Mouse (Mus musculus): Measurements from ENCODE around the gene Ipo11.
"Not testable (repeated sequence)": the region's sequence is repeated elsewhere in the genome, so short reads cannot be mapped to it uniquely, and the experiment has no call there.

The Ipo11 gene

GRCm38 (mm10) chr13:106936256-106937137 lies at the start of gene Ipo11:
TSS of gene Ipo11 (minus strand) at chr13:106936958.
- peak; percentile 90 for DNase-seq (ENCODE audit: low read depth, low spot score)

GRCm38 (mm10) chr13:106961496-106961895 lies 24.7 kb upstream of the Ipo11 start:
- no peak for DNase-seq (ENCODE audit: low read depth, low spot score)

DNA sequence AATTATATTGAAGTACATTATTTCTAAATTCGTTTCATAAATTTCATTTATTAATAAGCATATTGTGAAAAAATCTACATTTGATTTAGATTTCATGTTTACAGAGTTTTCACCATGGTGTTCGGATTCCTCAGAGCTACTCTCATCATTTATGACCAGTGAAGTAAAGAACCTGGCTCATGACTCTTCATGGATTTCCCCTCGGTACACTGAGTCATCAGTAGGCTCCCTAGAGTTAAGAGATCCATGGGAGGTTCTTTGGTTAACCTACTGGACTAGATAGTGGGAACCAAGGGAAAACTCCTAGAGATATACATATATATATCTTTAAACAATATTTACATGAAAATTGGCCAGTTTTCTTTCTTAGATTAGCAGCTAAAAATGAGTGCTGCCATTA lies 23.8 kb upstream of the Ipo11 start:
- no peak for DNase-seq (ENCODE audit: low read depth, low spot score)

GRCm38 (mm10) chr13:106958286-106958685 lies 21.5 kb upstream of the Ipo11 start:
- DNase-seq (ENCODE audit: low read depth, low spot score) = no peak

DNA sequence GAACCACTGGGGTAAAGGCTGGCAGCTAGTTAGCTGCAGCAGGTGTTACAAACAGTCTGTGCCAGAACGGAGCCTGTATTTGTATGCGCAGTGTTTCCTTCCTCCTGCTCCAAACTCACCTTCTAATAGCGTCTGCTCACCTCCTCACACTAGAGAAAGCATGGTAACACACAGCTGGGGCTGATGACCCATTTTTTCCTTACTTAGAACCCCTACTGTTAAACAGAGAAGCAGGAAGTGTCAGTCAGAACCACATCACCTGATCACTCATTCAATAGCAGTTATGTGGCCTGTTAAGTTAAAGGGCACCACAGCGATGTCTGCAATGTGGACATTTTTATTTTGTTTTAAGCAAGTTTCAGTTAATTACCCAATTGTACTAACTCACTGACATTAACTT lies 20.8 kb upstream of the Ipo11 start:
- no peak for DNase-seq (ENCODE audit: low read depth, low spot score)

DNA sequence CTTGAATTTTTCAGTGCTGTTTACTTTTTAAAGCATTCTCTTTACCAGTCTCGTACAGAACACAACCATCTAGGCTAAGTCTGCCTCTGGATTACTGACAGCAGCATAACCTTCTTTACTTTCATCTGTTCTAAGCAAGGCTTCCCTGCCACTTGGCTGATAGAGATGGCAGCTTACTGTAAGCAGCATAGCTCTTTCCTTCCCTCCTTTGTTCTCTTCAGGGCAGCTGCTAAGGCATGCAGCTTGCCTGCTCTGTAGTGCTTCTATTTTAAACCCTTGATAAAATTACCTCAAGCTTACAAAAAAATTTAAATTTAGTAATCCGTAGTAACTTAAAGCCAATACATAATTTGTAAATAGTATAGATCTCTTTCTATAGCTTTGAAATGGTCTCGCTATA lies 18.1 kb upstream of the Ipo11 start:
- DNase-seq (ENCODE audit: low read depth, low spot score) = no peak

DNA sequence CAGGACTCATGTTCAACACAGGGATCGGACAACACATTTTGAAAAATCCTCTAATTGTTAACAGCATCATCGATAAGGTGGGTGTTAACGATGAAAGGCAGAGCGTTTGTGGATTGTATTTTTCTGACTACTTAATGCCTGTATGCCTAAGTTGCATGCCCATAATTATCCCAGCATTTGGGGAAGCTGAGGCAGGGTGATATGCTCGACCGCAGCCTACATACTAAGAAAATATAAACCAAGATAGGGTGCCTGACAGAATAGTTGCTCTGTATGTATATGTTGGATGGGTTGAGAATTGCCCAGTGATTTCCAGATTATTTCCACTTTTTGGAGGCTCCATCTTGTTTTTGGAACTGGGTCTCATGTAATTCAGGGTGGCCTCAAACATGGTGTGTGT lies 10.8 kb upstream of the Ipo11 start:
- no peak for DNase-seq (ENCODE audit: low read depth, low spot score)

- DNase-seq (ENCODE audit: low read depth, low spot score) = peak; percentile 83
Measured at GRCm38 (mm10) chr13:106946594-106947540, 10.1 kb upstream of the Ipo11 start, which contains the start of gene Dimt1. TSS of gene Dimt1 (plus strand) at chr13:106947127.

GRCm38 (mm10) chr13:106945518-106945917 lies 8.8 kb upstream of the Ipo11 start:
- DNase-seq (ENCODE audit: low read depth, low spot score) = no peak

GRCm38 (mm10) chr13:106942721-106943120 lies 6.0 kb upstream of the Ipo11 start:
- no peak for DNase-seq (ENCODE audit: low read depth, low spot score)

DNA sequence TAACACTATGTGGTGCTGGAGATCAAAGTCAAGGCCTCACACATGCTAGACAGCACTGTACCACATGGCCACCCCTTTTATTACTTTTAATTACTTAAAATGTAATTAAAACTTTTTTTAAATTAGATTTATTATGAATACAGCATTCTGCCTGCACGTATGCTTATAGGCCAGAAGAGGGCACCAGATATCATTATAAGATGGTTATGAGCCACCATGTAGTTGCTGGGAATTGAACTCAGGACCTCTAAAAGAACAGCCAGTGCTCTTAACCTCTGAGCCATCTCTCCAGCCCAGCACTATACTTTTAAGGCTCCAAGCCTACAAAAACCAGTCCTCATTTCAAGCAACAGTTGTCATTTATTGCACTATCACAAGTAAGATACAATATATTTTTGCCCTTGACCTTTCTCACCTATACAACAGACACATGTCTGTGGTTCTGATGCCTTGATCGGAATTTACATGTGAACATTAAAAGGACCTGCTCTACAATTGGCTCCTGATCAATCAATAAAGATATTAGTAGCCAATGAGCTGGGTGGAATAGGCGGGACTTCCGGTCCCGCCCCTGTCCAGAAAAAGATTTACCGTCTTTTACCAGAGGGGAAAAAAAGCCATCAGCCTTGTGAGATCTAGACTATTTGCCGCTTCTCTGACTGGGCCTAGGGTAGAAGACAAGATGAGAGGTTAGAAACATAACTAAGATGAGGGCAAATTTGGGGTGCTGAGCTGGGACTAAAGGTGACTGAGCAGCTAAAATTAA lies 4.6 kb upstream of the Ipo11 start:
- no peak for DNase-seq (ENCODE audit: low read depth, low spot score)

GRCm38 (mm10) chr13:106937138-106937472 lies 347 bp upstream of the Ipo11 start:
- no peak for DNase-seq (ENCODE audit: low read depth, low spot score)

GRCm38 (mm10) chr13:106935871-106936255 lies 895 bp downstream of the Ipo11 start:
- no peak for DNase-seq (ENCODE audit: low read depth, low spot score)

- no peak for DNase-seq (ENCODE audit: low read depth, low spot score)
Measured at GRCm38 (mm10) chr13:106929201-106929600, 7.6 kb downstream of the Ipo11 start.

GRCm38 (mm10) chr13:106928296-106928695 lies 8.5 kb downstream of the Ipo11 start:
- DNase-seq (ENCODE audit: low read depth, low spot score) = no peak

DNA sequence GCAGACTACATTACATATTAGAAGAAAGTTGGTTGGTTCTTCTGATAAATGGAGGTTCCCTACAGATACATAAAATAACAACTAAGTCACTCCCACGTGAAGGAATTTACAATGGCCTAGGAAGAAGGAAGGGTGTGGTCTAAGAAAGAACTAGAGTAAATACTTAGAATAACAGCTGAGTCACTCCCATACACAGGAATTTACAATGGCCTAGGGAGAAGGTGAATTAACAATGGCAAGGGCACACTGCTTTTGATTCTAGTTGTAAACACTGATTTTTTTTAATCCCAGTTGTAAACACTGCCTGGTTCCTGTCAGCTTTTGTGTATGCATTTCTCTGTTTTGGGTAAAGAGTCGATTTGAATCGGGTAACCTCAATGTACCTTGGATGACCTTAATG lies 10.8 kb downstream of the Ipo11 start:
- DNase-seq (ENCODE audit: low read depth, low spot score) = not testable (repeated sequence)

DNA sequence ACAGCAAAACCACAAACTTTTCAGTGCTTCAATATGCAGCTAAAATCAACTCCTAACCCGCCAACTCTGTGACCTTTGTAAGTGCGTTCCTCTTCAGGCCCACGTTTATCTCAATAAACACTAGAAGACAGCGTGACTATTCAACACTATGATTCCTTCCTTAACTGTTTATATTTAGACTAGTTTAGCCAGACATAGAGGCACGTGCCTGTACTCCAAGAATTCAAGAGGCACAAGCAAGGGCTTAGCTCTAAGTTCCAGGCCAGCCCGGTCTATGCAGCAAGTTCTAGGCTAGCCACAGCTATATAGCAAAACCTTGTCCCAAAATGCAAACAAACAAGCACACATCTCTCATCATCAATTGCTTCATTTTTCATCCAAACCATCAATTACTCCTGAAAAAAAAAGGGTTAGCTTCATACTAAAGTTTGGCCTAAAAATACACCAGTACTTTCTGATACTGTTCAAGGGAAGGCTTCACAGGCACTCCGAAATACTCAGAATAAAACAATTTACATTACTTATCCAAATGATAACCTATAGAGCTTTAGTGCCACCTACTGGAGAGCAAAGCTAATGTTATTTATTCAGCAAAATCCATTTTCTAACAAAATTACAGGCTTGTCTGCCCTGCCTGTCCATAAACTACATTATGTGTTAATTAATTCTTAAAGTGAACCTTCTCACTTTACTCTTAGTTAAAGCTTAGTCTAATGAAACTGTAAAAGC lies 18.3 kb downstream of the Ipo11 start:
- peak; percentile 40 for DNase-seq (ENCODE audit: low read depth, low spot score)

DNA sequence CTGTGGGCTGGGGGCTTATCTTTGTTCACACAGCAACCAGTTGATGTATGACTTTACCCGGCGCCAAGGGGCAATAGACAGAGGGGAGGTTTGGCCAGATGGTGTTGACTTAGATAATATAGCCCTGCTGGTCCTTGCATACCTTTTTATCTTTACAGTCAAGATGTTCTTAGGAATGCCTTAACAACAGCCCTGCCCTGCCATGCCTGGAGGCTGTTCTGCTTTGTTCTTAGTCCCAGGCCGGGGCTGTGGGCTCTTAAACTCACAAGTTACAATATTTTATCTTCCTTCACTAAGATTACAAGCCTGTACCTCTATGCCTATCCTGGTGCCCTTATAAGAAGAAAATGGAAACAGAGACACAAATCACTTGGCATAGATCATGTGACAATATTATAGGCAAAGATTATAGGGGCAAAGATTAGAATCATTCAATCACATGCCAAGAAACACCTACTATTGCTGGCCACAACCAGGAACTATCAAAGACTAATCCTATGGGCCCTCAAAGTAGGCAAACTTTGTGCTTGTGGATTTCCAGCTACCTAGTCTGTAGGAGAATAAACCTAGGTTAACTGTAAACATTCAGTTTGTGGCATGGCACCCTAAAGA lies 23.5 kb downstream of the Ipo11 start:
- no peak for DNase-seq (ENCODE audit: low read depth, low spot score)

GRCm38 (mm10) chr13:106910096-106910495 lies 26.7 kb downstream of the Ipo11 start:
- no peak for DNase-seq (ENCODE audit: low read depth, low spot score)

DNA sequence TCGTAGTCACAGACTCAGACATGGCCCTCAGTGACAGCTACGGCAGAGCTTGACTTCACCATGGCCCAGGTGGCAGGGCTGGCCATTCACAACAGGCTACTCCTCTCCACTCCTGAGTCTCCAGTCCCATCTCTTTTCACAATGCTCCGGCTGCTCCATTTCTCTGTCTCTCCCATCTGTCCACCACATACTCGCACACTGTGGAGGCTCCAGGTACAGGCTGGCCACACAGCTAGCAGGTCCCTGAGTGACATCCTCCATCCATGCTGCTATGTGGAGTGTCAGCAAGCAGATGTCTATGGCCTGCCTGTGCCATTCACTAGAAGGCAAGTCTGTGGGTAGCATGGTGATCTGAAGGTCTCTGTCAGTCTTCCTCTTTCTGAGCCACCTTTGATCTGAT lies 29.5 kb downstream of the Ipo11 start:
- no peak for DNase-seq (ENCODE audit: low read depth, low spot score)

DNA sequence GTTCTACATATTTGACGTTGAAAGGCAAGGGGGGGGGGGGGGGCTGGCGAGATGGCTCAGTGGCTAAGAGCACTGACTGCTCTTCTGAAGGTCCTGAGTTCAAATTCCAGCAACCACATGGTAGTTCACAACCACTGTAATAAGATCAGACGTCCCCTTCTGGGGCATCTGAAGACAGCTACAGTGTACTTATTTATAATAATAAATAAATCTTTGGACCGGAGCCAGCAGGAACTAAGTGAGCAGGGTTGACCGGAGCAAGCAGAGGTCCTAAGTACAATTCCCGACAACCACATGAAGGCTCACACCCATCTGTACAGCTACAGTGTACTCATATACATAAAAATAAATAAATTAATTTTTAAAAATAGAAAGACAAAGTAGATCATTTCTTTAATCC lies 31.6 kb downstream of the Ipo11 start:
- DNase-seq (ENCODE audit: low read depth, low spot score) = not testable (repeated sequence)

All from c-Kit-negative CD71-positive TER-119-positive erythroid progenitor cells, embryonic 14.5 days (primary cell).